Comparison of ENCODE assay signal across 21 mouse cellular contexts in genomic region chr19:20300066-20300651, GRCm38 (mm10).
DNase-seq lines count a peak whose midpoint lies in the region; ATAC-seq lines count a peak whose summit lies in the region.
"Had no signal": no experiment of that assay in that cellular context is flagged by ENCODE, and none has a peak within 500 bp of the region (broad histone marks: within the 10 kb centered on the region; RNA-seq: fewer than 3 reads in every experiment).

No protein-coding gene starts in this region.

- DNase-seq in cerebellum, postnatal 10 days = peak; percentile 2 to 6
- DNase-seq in layer of hippocampus, postnatal 14 days (ENCODE audit: low spot score in 2 of 2) = peak; percentile 1
- DNase-seq in layer of hippocampus, postnatal 36 days = no peak
- DNase-seq in retina, postnatal 1 day = peak; percentile 90
- DNase-seq: adrenal gland, postnatal 36 days; kidney, adult 18-20 months; lung, adult 18-20 months; lung, postnatal 14 days; right cerebral cortex, postnatal 14 days; spleen, adult 18-20 months; thymus, postnatal 36 days had no signal

- H3K27ac ChIP-seq in forebrain, embryonic 12.5 days = no peak overlapping the region
- H3K27ac ChIP-seq: embryonic facial prominence, embryonic 13.5 days; hindbrain, embryonic 10.5 days; kidney, postnatal 0 days; limb, embryonic 10.5 days had no signal

- peaks cover 7% of the 10 kb centered on the region for H3K4me1 ChIP-seq in forebrain, embryonic 12.5 days
- H3K4me1 ChIP-seq: embryonic facial prominence, embryonic 13.5 days; hindbrain, embryonic 10.5 days; limb, embryonic 10.5 days; megakaryocyte, embryonic 14.5 days had no signal

- H3K4me2 ChIP-seq in forebrain, embryonic 12.5 days = no peak overlapping the region
- H3K4me2 ChIP-seq: embryonic facial prominence, embryonic 13.5 days had no signal

- H3K4me3 ChIP-seq in forebrain, embryonic 12.5 days (replicated peaks) = no peak overlapping the region
- H3K4me3 ChIP-seq: embryonic facial prominence, embryonic 13.5 days; hindbrain, embryonic 10.5 days; limb, embryonic 10.5 days; megakaryocyte, embryonic 14.5 days; myocyte had no signal

- no peaks in the 10 kb centered on the region for H3K36me3 ChIP-seq in forebrain, embryonic 12.5 days (replicated peaks)
- H3K36me3 ChIP-seq: embryonic facial prominence, embryonic 13.5 days; hindbrain, embryonic 10.5 days; limb, embryonic 10.5 days had no signal

- no peak overlapping the region for H3K9ac ChIP-seq in forebrain, embryonic 12.5 days
- H3K9ac ChIP-seq: embryonic facial prominence, embryonic 13.5 days had no signal

- H3K27me3 ChIP-seq in forebrain, embryonic 12.5 days = no peaks in the 10 kb centered on the region
- H3K27me3 ChIP-seq: CH12.LX; embryonic facial prominence, embryonic 13.5 days; megakaryocyte, embryonic 14.5 days had no signal

- 19% methylated on average over 2 of the region's 2 CpGs for WGBS in forebrain, embryonic 12.5 days

- no peaks in the 10 kb centered on the region for H3K9me3 ChIP-seq in forebrain, embryonic 12.5 days
- H3K9me3 ChIP-seq: embryonic facial prominence, embryonic 13.5 days; hindbrain, embryonic 10.5 days; limb, embryonic 10.5 days; megakaryocyte, embryonic 14.5 days had no signal

- ATAC-seq in cerebellum, adult (ENCODE audit: insufficient number of reproducible peaks, low FRiP score, low TSS enrichment) = no peak
- ATAC-seq in forebrain, embryonic 12.5 days (ENCODE audit: low FRiP score) = peak; percentile 33; the same call in 1 of the 2 replicates
- no peak for ATAC-seq in monocyte, adult 5-6 weeks (replicated peaks; ENCODE audit: insufficient number of reproducible peaks, low FRiP score, low TSS enrichment, poor library complexity, severe bottlenecking)

Comparison
In these comparisons a context has a peak if more than half of its experiments do, and no peak if none do; other contexts are left out.
1. DNase-seq: peak in cerebellum, postnatal 10 days (2 of 2), layer of hippocampus, postnatal 14 days (2 of 2) and retina, postnatal 1 day (single experiment); none in layer of hippocampus, postnatal 36 days (0 of 2).